Mouse (Mus musculus): ENCODE measurements around the gene Carns1. TPM values are rescaled to one million over a fixed set of nuclear protein-coding genes. Genes with fewer than 3 reads are reported as not detected.
A peak's percentile ranks its signal among the peaks of the same experiment; 100 is the strongest.

Gene Carns1
- polyA plus RNA-seq, 1 experiment from 2014 or later, result 4.4 TPM

GRCm38 (mm10) chr19:4214771-4215450 lies 39.6 kb upstream of the Carns1 start:
- Histone ChIP-seq H3K9me3 (no peaks in the 10 kb centered on the region), H3K4me3 (peak overlapping the region; percentile 69), H3K27ac (replicated peaks) (peak overlapping the region; percentile 91), H3K4me1 (peaks cover 81% of the 10 kb centered on the region), H3K36me3 (replicated peaks) (no peaks in the 10 kb centered on the region), H3K27me3 (replicated peaks; ENCODE audit: low read depth, poor library complexity, severe bottlenecking) (peaks cover 85% of the 10 kb centered on the region)
- DNase-seq (ENCODE audit: low spot score), result peak; percentile 74
- WGBS, result under 1% methylated on average over 76 of the region's 81 CpGs

- Histone ChIP-seq H3K27me3 (replicated peaks; ENCODE audit: low read depth, poor library complexity, severe bottlenecking) (peaks cover 87% of the 10 kb centered on the region), H3K4me1 (peaks cover 75% of the 10 kb centered on the region), H3K4me3 (peak within 1 kb of the TSS; percentile 69), H3K36me3 (replicated peaks) (no peaks in the 10 kb centered on the region), H3K9me3 (no peaks in the 10 kb centered on the region), H3K27ac (replicated peaks) (peak within 1 kb of the TSS; percentile 91)
- peak; percentile 79 for DNase-seq (ENCODE audit: low spot score)
- WGBS, result under 1% methylated on average over 49 of the region's 49 CpGs
Observed at GRCm38 (mm10) chr19:4214071-4214770, 38.9 kb upstream of the Carns1 start, which contains the start of the genes Clcf1 and AC109138.7. Gene Clcf1 (plus strand): TSS chr19:4214238. Gene AC109138.7 (plus strand): TSS chr19:4214357.

GRCm38 (mm10) chr19:4213524-4213974 lies 38.3 kb upstream of the Carns1 start:
- Histone ChIP-seq H3K4me3 (peak overlapping the region; percentile 69), H3K27ac (replicated peaks) (peak overlapping the region; percentile 91), H3K36me3 (replicated peaks) (no peaks in the 10 kb centered on the region), H3K9me3 (no peaks in the 10 kb centered on the region), H3K4me1 (peaks cover 78% of the 10 kb centered on the region), H3K27me3 (replicated peaks; ENCODE audit: low read depth, poor library complexity, severe bottlenecking) (peaks cover 93% of the 10 kb centered on the region)
- peak; percentile 36 for DNase-seq (ENCODE audit: low spot score)
- WGBS, result 1% methylated on average over 9 of the region's 9 CpGs

GRCm38 (mm10) chr19:4211891-4212588 lies 36.8 kb upstream of the Carns1 start:
- Histone ChIP-seq H3K4me3 (peak overlapping the region; percentile 69), H3K9me3 (no peaks in the 10 kb centered on the region), H3K36me3 (replicated peaks) (no peaks in the 10 kb centered on the region), H3K27me3 (replicated peaks; ENCODE audit: low read depth, poor library complexity, severe bottlenecking) (peaks cover 85% of the 10 kb centered on the region), H3K4me1 (peaks cover 64% of the 10 kb centered on the region), H3K27ac (replicated peaks) (peak overlapping the region; percentile 62)
- 17% methylated on average over 4 of the region's 4 CpGs for WGBS
- no peak for DNase-seq (ENCODE audit: low spot score)

DNA sequence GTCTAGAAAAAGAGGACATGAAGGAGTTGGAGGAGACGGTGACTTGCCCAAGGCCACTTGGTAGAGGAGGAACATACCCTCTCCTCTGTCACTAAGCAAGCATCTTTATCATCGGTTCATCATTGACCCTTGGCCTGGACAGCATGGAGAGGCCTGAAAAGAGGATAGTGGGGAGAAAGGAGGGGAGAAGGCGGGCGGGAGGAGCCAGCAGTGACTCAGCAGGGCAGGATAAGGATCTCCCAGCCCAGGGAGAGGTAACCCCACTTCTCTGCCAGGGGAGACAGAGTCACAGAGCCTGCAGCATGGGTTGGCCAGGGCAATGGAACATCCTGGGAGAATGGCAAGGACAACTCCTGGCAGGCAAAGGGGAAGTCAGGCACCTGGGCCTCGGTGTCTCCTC lies 33.3 kb upstream of the Carns1 start:
- 74% methylated on average over 5 of the region's 5 CpGs for WGBS
- DNase-seq (ENCODE audit: low spot score), result no peak

DNA sequence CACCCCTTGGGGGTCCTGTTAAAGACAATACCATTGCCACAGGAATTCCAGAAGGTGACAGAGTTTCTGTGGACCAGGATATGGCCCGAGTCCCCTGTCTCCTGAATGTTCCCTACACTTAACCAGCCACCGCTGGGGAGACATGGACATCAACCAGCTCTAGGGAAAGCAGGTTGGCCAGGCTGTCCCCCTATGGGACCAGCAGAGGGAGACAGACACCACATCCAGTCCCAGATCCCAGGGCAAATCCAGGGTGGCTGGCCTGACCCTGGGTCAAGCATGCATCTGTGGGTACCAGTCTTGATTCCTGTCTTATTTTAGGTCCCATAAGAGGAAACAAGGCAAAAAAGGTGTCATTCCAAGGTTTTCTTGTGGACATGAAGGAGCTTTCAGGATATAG lies 31.7 kb upstream of the Carns1 start:
- Histone ChIP-seq H3K9me3 (no peaks in the 10 kb centered on the region), H3K27me3 (replicated peaks; ENCODE audit: low read depth, poor library complexity, severe bottlenecking) (peaks cover 69% of the 10 kb centered on the region), H3K36me3 (replicated peaks) (no peaks in the 10 kb centered on the region), H3K4me1 (peaks cover 23% of the 10 kb centered on the region), H3K27ac (replicated peaks) (no peak overlapping the region), H3K4me3 (no peak overlapping the region)
- peak; percentile 82 for DNase-seq (ENCODE audit: low spot score)
- 4% methylated on average over 2 of the region's 2 CpGs for WGBS

More for the DNA sequence above, 33.3 kb upstream of the Carns1 start:
- H3K9me3 ChIP-seq, result no peaks in the 10 kb centered on the region
- no peak overlapping the region for H3K4me3 ChIP-seq
- peaks cover 74% of the 10 kb centered on the region for H3K27me3 ChIP-seq (replicated peaks; ENCODE audit: low read depth, poor library complexity, severe bottlenecking)
- H3K4me1 ChIP-seq, result peaks cover 29% of the 10 kb centered on the region
- H3K36me3 ChIP-seq (replicated peaks), result no peaks in the 10 kb centered on the region
- H3K27ac ChIP-seq (replicated peaks), result peak overlapping the region; percentile 35; the same call in 1 of the 2 replicates

GRCm38 (mm10) chr19:4204889-4205288 lies 29.6 kb upstream of the Carns1 start:
- H3K4me1 ChIP-seq, result peaks cover 31% of the 10 kb centered on the region
- H3K36me3 ChIP-seq (replicated peaks), result peaks cover 7% of the 10 kb centered on the region
- no peak overlapping the region for H3K27ac ChIP-seq (replicated peaks)
- H3K27me3 ChIP-seq (replicated peaks; ENCODE audit: low read depth, poor library complexity, severe bottlenecking), result peaks cover 49% of the 10 kb centered on the region
- no peaks in the 10 kb centered on the region for H3K9me3 ChIP-seq
- no peak overlapping the region for H3K4me3 ChIP-seq
- WGBS, result 67% methylated on average over 4 of the region's 4 CpGs
- no peak for DNase-seq (ENCODE audit: low spot score)

DNA sequence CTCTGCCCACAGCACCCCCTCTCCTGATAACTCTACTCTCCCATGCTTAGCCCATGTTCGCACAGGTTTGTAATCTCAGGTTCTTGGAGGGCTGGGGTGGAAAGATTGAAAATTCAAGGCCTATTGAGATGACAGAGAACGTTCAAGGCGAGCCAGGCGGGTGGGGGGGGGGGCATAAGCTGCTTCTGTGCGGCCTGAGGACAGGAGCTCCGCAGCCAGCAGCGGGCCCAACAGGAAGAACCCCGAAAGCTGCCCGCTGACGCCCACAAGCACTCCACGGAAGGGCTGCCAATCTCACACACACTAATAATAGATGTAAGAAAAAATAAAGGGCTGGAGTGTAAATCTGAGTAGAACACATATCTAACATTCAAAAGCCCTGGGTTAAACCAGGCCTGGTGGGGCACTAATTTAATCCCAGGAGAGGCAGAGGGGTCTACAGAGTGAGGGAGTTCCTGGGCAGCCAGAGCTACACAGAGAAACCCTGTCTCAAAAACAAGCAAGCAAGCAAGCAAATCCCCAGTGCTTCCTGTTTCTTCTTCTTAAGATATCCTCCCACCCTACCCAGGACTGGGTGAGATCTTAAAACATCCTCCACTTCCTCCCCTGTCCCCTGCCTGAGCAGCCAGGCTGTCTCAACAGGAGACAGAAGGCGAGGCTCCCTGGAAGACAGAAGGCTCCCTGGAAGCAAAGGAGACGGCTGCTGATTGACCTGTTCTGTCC lies 28.5 kb upstream of the Carns1 start:
- WGBS, result 67% methylated on average over 13 of the region's 13 CpGs

GRCm38 (mm10) chr19:4203148-4203547 lies 27.9 kb upstream of the Carns1 start:
- WGBS, result 65% methylated on average over 3 of the region's 3 CpGs
- Histone ChIP-seq H3K4me3 (no peak overlapping the region), H3K27me3 (replicated peaks; ENCODE audit: low read depth, poor library complexity, severe bottlenecking) (peaks cover 36% of the 10 kb centered on the region), H3K27ac (replicated peaks) (no peak overlapping the region), H3K9me3 (no peaks in the 10 kb centered on the region), H3K36me3 (replicated peaks) (peaks cover 24% of the 10 kb centered on the region), H3K4me1 (peaks cover 33% of the 10 kb centered on the region)
- DNase-seq (ENCODE audit: low spot score), result no peak

More for the DNA sequence above, 28.5 kb upstream of the Carns1 start:
- Histone ChIP-seq H3K4me3 (no peak overlapping the region), H3K27me3 (replicated peaks; ENCODE audit: low read depth, poor library complexity, severe bottlenecking) (peaks cover 42% of the 10 kb centered on the region), H3K4me1 (peaks cover 36% of the 10 kb centered on the region), H3K36me3 (replicated peaks) (peaks cover 18% of the 10 kb centered on the region), H3K9me3 (no peaks in the 10 kb centered on the region), H3K27ac (replicated peaks) (no peak overlapping the region)
- no peak for DNase-seq (ENCODE audit: low spot score)

- peaks cover 34% of the 10 kb centered on the region for H3K27me3 ChIP-seq (replicated peaks; ENCODE audit: low read depth, poor library complexity, severe bottlenecking)
- H3K36me3 ChIP-seq (replicated peaks), result peaks cover 34% of the 10 kb centered on the region
- no peak for DNase-seq (ENCODE audit: low spot score)
- WGBS, result 23% methylated on average over 7 of the region's 7 CpGs
- H3K9me3 ChIP-seq, result no peaks in the 10 kb centered on the region
- peak overlapping the region; percentile 88 for H3K27ac ChIP-seq (replicated peaks)
- peak overlapping the region; percentile 75 for H3K4me3 ChIP-seq
- H3K4me1 ChIP-seq, result peaks cover 37% of the 10 kb centered on the region
Observed at GRCm38 (mm10) chr19:4202149-4202548, 26.9 kb upstream of the Carns1 start.

GRCm38 (mm10) chr19:4201291-4201909 lies 26.1 kb upstream of the Carns1 start, which contains the start of gene Rad9a:
Gene Rad9a (minus strand): TSS chr19:4201662.
- Histone ChIP-seq H3K27ac (replicated peaks) (peak within 1 kb of the TSS; percentile 88), H3K36me3 (replicated peaks) (peaks cover 41% of the 10 kb centered on the region), H3K4me3 (peak within 1 kb of the TSS; percentile 75), H3K27me3 (replicated peaks; ENCODE audit: low read depth, poor library complexity, severe bottlenecking) (peaks cover 32% of the 10 kb centered on the region), H3K9me3 (no peaks in the 10 kb centered on the region), H3K4me1 (peaks cover 45% of the 10 kb centered on the region)
- peak; percentile 97 for DNase-seq (ENCODE audit: low spot score)
- under 1% methylated on average over 34 of the region's 34 CpGs for WGBS

All from embryonic facial prominence, embryonic 10.5 days (tissue).